Mouse (Mus musculus) frontal cortex, postnatal 36 days (tissue): Measurements from ENCODE around the gene Iqgap2.

Source experiments
- DNase-seq, 2 experiments: peaks; one replicate each; pipeline ENCODE4 v3.0.0; 2022; ENCODE audit warnings: low spot score in 2 of 2

Iqgap2 gene

GRCm38 (mm10) chr13:95829431-95830171, 62.1 kb downstream of the Iqgap2 start:
- DNase-seq = no peak

- no peak for DNase-seq
Measured at GRCm38 (mm10) chr13:95828616-95829015, 63.1 kb downstream of the Iqgap2 start.

- DNase-seq = no peak
Measured at GRCm38 (mm10) chr13:95826178-95826577, 65.5 kb downstream of the Iqgap2 start.

GRCm38 (mm10) chr13:95822918-95823317, 68.8 kb downstream of the Iqgap2 start:
- DNase-seq = peak in 1 of 2 experiments; percentile 66

- DNase-seq = peak; percentile 79 to 83
Measured at GRCm38 (mm10) chr13:95820071-95820470, 71.7 kb downstream of the Iqgap2 start.

- no peak for DNase-seq
Measured at GRCm38 (mm10) chr13:95818941-95819340, 72.8 kb downstream of the Iqgap2 start.

- DNase-seq = no peak
Measured at GRCm38 (mm10) chr13:95813643-95814042, 78.1 kb downstream of the Iqgap2 start.

- DNase-seq = peak in 1 of 2 experiments; percentile 29
Measured at GRCm38 (mm10) chr13:95810796-95811195, 80.9 kb downstream of the Iqgap2 start.

- no peak for DNase-seq
Measured at GRCm38 (mm10) chr13:95807106-95807750, 84.5 kb downstream of the Iqgap2 start.

GRCm38 (mm10) chr13:95805469-95806166, 86.1 kb downstream of the Iqgap2 start:
- no peak for DNase-seq

GRCm38 (mm10) chr13:95804113-95804512, 87.6 kb downstream of the Iqgap2 start:
- DNase-seq = no peak

GRCm38 (mm10) chr13:95800925-95801324, 90.8 kb downstream of the Iqgap2 start:
- DNase-seq = no peak

- DNase-seq = no peak
Measured at GRCm38 (mm10) chr13:95799322-95799721, 92.4 kb downstream of the Iqgap2 start.

GRCm38 (mm10) chr13:95798721-95799120, 93.0 kb downstream of the Iqgap2 start:
- no peak for DNase-seq

GRCm38 (mm10) chr13:95797530-95797929, 94.2 kb downstream of the Iqgap2 start:
- DNase-seq = no peak

- no peak for DNase-seq
Measured at GRCm38 (mm10) chr13:95794346-95794745, 97.4 kb downstream of the Iqgap2 start.

- no peak for DNase-seq
Measured at GRCm38 (mm10) chr13:95790883-95791282, 100.8 kb downstream of the Iqgap2 start.

GRCm38 (mm10) chr13:95788631-95789376, 102.9 kb downstream of the Iqgap2 start:
- DNase-seq = peak; percentile 34 to 53

- no peak for DNase-seq
Measured at GRCm38 (mm10) chr13:95782969-95783332, 108.8 kb downstream of the Iqgap2 start.

GRCm38 (mm10) chr13:95782311-95782968, 109.3 kb downstream of the Iqgap2 start:
- DNase-seq = no peak

- DNase-seq = no peak
Measured at GRCm38 (mm10) chr13:95780038-95780437, 111.7 kb downstream of the Iqgap2 start.
